Mouse (Mus musculus): ENCODE data around the gene Dmbt1.

- TF ChIP-seq CTCF (IDR thresholded peaks at IDR 0.05; ENCODE audit: control insufficient read depth, insufficient read depth, insufficient read length), result no peak
- no peak for TF ChIP-seq MAX (IDR thresholded peaks at IDR 0.05)
- TF ChIP-seq MYOD1 (IDR thresholded peaks at IDR 0.05; ENCODE audit: control insufficient read depth, insufficient read length, low read depth), result no peak
- no peak for TF ChIP-seq MYOG (IDR thresholded peaks at IDR 0.05; ENCODE audit: control insufficient read depth, extremely low read depth, insufficient read length)
- TF ChIP-seq FOSL1 (IDR thresholded peaks at IDR 0.05; ENCODE audit: insufficient read depth, low read length, poor library complexity, severe bottlenecking), result no peak
- no peak for TF ChIP-seq USF1 (IDR thresholded peaks at IDR 0.05; ENCODE audit: low read depth)
- no peak for TF ChIP-seq CEBPB (IDR thresholded peaks at IDR 0.05; ENCODE audit: low read depth)
These were observed 114.4 kb downstream of the Dmbt1 start, which contains the start of gene 4933402N03Rik for GRCm38 (mm10) chr7:131146214-131146613.

All from C2C12 (cell line).